In the genomic region with DNA sequence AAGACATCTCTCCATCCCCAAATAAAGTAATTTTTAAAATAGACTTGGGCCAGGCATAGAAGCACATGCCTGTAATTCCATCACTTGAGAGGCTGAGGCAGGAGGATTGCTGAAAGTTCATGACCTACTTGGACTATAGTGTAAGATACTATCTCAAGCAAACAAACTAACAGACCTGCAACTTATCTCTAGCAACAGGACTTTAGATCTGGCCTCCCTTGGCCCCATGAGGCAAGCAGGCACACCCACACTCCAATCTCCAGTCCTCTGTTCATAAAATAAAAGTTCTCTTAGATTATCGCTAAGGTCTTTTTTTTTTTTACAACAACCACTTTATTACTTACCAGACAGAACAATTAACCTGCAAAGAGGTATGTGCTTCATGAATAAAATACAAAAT, we compare ENCODE assay signal across 22 mouse cellular contexts. TPM values are rescaled to one million over a fixed set of nuclear protein-coding genes. Genes with fewer than 3 reads are reported as not detected.
DNase-seq lines count a peak whose midpoint lies in the region; ATAC-seq and TF ChIP-seq lines count a peak whose summit lies in the region.
"Had no signal": no experiment of that assay in that cellular context is flagged by ENCODE, and none has a peak within 500 bp of the region (broad histone marks: within the 10 kb centered on the region; RNA-seq: fewer than 3 reads in every experiment).

No protein-coding gene starts in this region.

- H3K36me3 ChIP-seq in G1E (replicated peaks) = peaks cover 18% of the 10 kb centered on the region
- no peaks in the 10 kb centered on the region for H3K36me3 ChIP-seq in intestine, postnatal 0 days (ENCODE audit: control insufficient read depth, insufficient read depth)
- no peaks in the 10 kb centered on the region for H3K36me3 ChIP-seq in liver, embryonic 12.5 days
- H3K36me3 ChIP-seq: embryonic facial prominence, embryonic 13.5 days; heart, embryonic 12.5 days; hindbrain, embryonic 10.5 days had no signal

- H3K4me2 ChIP-seq in intestine, postnatal 0 days (replicated peaks; ENCODE audit: low read depth) = no peak overlapping the region
- H3K4me2 ChIP-seq in liver, embryonic 12.5 days = peak overlapping the region; percentile 5; the same call in 1 of the 2 replicates
- H3K4me2 ChIP-seq: embryonic facial prominence, embryonic 13.5 days; heart, embryonic 12.5 days; hindbrain, embryonic 14.5 days had no signal

- no peak overlapping the region for H3K27ac ChIP-seq in intestine, postnatal 0 days (ENCODE audit: low read depth, low read length)
- H3K27ac ChIP-seq in liver, embryonic 12.5 days = no peak overlapping the region; the same call in 1 of the 2 replicates
- H3K27ac ChIP-seq: embryonic facial prominence, embryonic 13.5 days; hindbrain, embryonic 10.5 days; hindbrain, embryonic 14.5 days had no signal

- H3K4me3 ChIP-seq in G1E (ENCODE audit: low read depth, low read length) = no peak overlapping the region
- H3K4me3 ChIP-seq in intestine, postnatal 0 days (ENCODE audit: low read depth, low read length) = no peak overlapping the region
- no peak overlapping the region for H3K4me3 ChIP-seq in liver, embryonic 12.5 days
- H3K4me3 ChIP-seq: embryonic facial prominence, embryonic 13.5 days; gastrocnemius, adult 2 months; heart, embryonic 12.5 days; hindbrain, embryonic 10.5 days had no signal

- H3K27me3 ChIP-seq in G1E (ENCODE audit: insufficient read depth, low read length) = no peaks in the 10 kb centered on the region
- H3K27me3 ChIP-seq in intestine, postnatal 0 days (replicated peaks; ENCODE audit: control insufficient read depth, insufficient read depth, low read length) = no peaks in the 10 kb centered on the region
- H3K27me3 ChIP-seq in liver, embryonic 12.5 days (replicated peaks) = no peaks in the 10 kb centered on the region
- H3K27me3 ChIP-seq: embryonic facial prominence, embryonic 13.5 days; heart, embryonic 12.5 days; Patski had no signal

- ATAC-seq in G1E (ENCODE audit: extremely low read depth, insufficient number of reproducible peaks, low FRiP score, poor library complexity, severe bottlenecking) = peak; percentile 54
- ATAC-seq in intestine, postnatal 0 days = peak; percentile 69
- peak; percentile 58; the same call in 1 of the 2 replicates for ATAC-seq in liver, embryonic 12.5 days
- ATAC-seq in megakaryocyte progenitor cell, adult 5-6 weeks (replicated peaks; ENCODE audit: poor library complexity) = peak; percentile 75
- no peak for ATAC-seq in erythroblast, adult 5-6 weeks (replicated peaks; ENCODE audit: low FRiP score, poor library complexity, severe bottlenecking)
- ATAC-seq: activated CD4-positive, CD25-positive, alpha-beta regulatory T cell, adult 4 months; CD4-positive, CD25-positive, alpha-beta regulatory T cell, adult 4 months; forebrain, embryonic 14.5 days; Patski had no signal

- no peak for TF ChIP-seq CTCF in G1E (IDR thresholded peaks at IDR 0.05; ENCODE audit: low read depth, low read length)
- TF ChIP-seq CTCF in intestine, postnatal 0 days (IDR thresholded peaks at IDR 0.05; ENCODE audit: low read depth) = no peak

- WGBS in intestine, postnatal 0 days = 27% methylated on average over 1 of the region's 1 CpGs
- 49% methylated on average over 1 of the region's 1 CpGs for WGBS in liver, embryonic 12.5 days (ENCODE audit: insufficient replicate concordance)

- peaks cover 47% of the 10 kb centered on the region for H3K4me1 ChIP-seq in G1E (ENCODE audit: insufficient read depth, low read depth, low read length)
- no peaks in the 10 kb centered on the region for H3K4me1 ChIP-seq in intestine, postnatal 0 days (replicated peaks; ENCODE audit: control insufficient read depth, insufficient read depth, low read length)
- peaks cover 24% of the 10 kb centered on the region for H3K4me1 ChIP-seq in liver, embryonic 12.5 days
- H3K4me1 ChIP-seq: embryonic facial prominence, embryonic 13.5 days; heart, embryonic 12.5 days; hindbrain, embryonic 10.5 days had no signal

- H3K9me3 ChIP-seq in G1E (replicated peaks) = peaks cover 2% of the 10 kb centered on the region; the same call in 1 of the 2 replicates
- H3K9me3 ChIP-seq in intestine, postnatal 0 days (ENCODE audit: control insufficient read depth) = no peaks in the 10 kb centered on the region
- no peaks in the 10 kb centered on the region for H3K9me3 ChIP-seq in liver, embryonic 12.5 days (replicated peaks)
- H3K9me3 ChIP-seq: embryonic facial prominence, embryonic 13.5 days; heart, embryonic 12.5 days; hindbrain, embryonic 10.5 days had no signal

- DNase-seq in G1E (ENCODE audit: low spot score) = no peak
- DNase-seq in left cerebral cortex, adult 18-20 months (ENCODE audit: low spot score in 2 of 2) = no peak
- no peak for DNase-seq in cerebellum, adult 9-10 months
- no peak for DNase-seq in layer of hippocampus, postnatal 14 days (ENCODE audit: low spot score in 2 of 2)
- DNase-seq: adrenal gland, postnatal 14 days; B cell, adult 2 months; cerebellum, adult 2 months; cerebellum, postnatal 25 days; gastrocnemius, adult 2 months; gastrocnemius, postnatal 25 days had no signal

- no peak overlapping the region for H3K9ac ChIP-seq in intestine, postnatal 0 days (ENCODE audit: low read depth, low read length)
- no peak overlapping the region for H3K9ac ChIP-seq in liver, embryonic 12.5 days
- H3K9ac ChIP-seq: embryonic facial prominence, embryonic 13.5 days; heart, embryonic 12.5 days; hindbrain, embryonic 14.5 days had no signal

RNA-seq across cellular contexts. Expression of a gene that starts 28.6 kb away (rescaled TPM):
- 629 and 697 TPM in 2 replicates for total RNA-seq in G1E (2014; fragmentation: Nextera tagmentation)
- total RNA-seq in G1E (2017) = 167 and 214 TPM in 2 replicates
- polyA plus RNA-seq in G1E (2012) = 69.9 and 77.2 TPM in 2 replicates
- polyA plus RNA-seq in intestine, postnatal 0 days (2015; fragmentation: Nextera tagmentation; extraction: Ambion mirVana) = 114 and 140 TPM in 2 replicates
- polyA plus RNA-seq in liver, embryonic 12.5 days (2016; fragmentation: Nextera tagmentation; extraction: Ambion mirVana) = 108 and 112 TPM in 2 replicates
- 354 and 377 TPM in 2 replicates for total RNA-seq in megakaryocyte progenitor cell, adult 5-6 weeks (2015)
- total RNA-seq in megakaryocyte progenitor cell, adult 5-6 weeks (2017) = 211 and 287 TPM in 2 replicates
- total RNA-seq in left cerebral cortex, adult 18-20 months (2021) = 100 to 1,000 TPM; 271 to 275 TPM
- total RNA-seq in layer of hippocampus, postnatal 14 days (2021) = 100 to 1,000 TPM; 267 to 274 TPM
- 149 and 283 TPM in 2 replicates for total RNA-seq in erythroblast, adult 5-6 weeks (2015; ENCODE audit: low replicate concordance)
- total RNA-seq in erythroblast, adult 5-6 weeks (2017; ENCODE audit: low replicate concordance) = 146 and 152 TPM in 2 replicates

RNA-seq across cellular contexts. Expression of a gene that starts 28.7 kb away (rescaled TPM):
- total RNA-seq in G1E (2014; fragmentation: Nextera tagmentation) (32.9 TPM in 2 replicates), G1E (2017) (4.8 and 5.3 TPM in 2 replicates)
- 2.8 and 2.9 TPM in 2 replicates for polyA plus RNA-seq in G1E (2012)
- 8.3 and 8.9 TPM in 2 replicates for polyA plus RNA-seq in intestine, postnatal 0 days (2015; fragmentation: Nextera tagmentation; extraction: Ambion mirVana)
- polyA plus RNA-seq in liver, embryonic 12.5 days (2016; fragmentation: Nextera tagmentation; extraction: Ambion mirVana) = 7.9 TPM in 2 replicates
- 6.5 and 9.2 TPM in 2 replicates for total RNA-seq in megakaryocyte progenitor cell, adult 5-6 weeks (2015)
- total RNA-seq in megakaryocyte progenitor cell, adult 5-6 weeks (2017) = 2.0 and 2.4 TPM in 2 replicates
- 1 to 10 TPM; 4.7 to 5.7 TPM for total RNA-seq in left cerebral cortex, adult 18-20 months (2021)
- total RNA-seq in layer of hippocampus, postnatal 14 days (2021) = 1 to 10 TPM; 6.6 to 7.1 TPM
- 0.38 and 2.5 TPM in 2 replicates for total RNA-seq in erythroblast, adult 5-6 weeks (2015; ENCODE audit: low replicate concordance)
- 1.1 TPM in 2 replicates for total RNA-seq in erythroblast, adult 5-6 weeks (2017; ENCODE audit: low replicate concordance)

RNA-seq across cellular contexts. Expression of a gene that starts 52.1 kb away (rescaled TPM):
- total RNA-seq in G1E (2014; fragmentation: Nextera tagmentation) (111 and 131 TPM in 2 replicates), G1E (2017) (67.5 and 81.9 TPM in 2 replicates)
- polyA plus RNA-seq in G1E (2012) = 191 and 202 TPM in 2 replicates
- 54.9 and 55.2 TPM in 2 replicates for polyA plus RNA-seq in intestine, postnatal 0 days (2015; fragmentation: Nextera tagmentation; extraction: Ambion mirVana)
- polyA plus RNA-seq in liver, embryonic 12.5 days (2016; fragmentation: Nextera tagmentation; extraction: Ambion mirVana) = 30.6 and 32.3 TPM in 2 replicates
- total RNA-seq in megakaryocyte progenitor cell, adult 5-6 weeks (2015) = 44.5 and 46.9 TPM in 2 replicates
- total RNA-seq in megakaryocyte progenitor cell, adult 5-6 weeks (2017) = 13.6 and 25.4 TPM in 2 replicates
- 10 to 100 TPM; 34.7 to 36.9 TPM for total RNA-seq in left cerebral cortex, adult 18-20 months (2021)
- 10 to 100 TPM; 37.4 to 38.5 TPM for total RNA-seq in layer of hippocampus, postnatal 14 days (2021)
- 1.7 and 9.6 TPM in 2 replicates for total RNA-seq in erythroblast, adult 5-6 weeks (2015; ENCODE audit: low replicate concordance)
- 5.7 and 14.6 TPM in 2 replicates for total RNA-seq in erythroblast, adult 5-6 weeks (2017; ENCODE audit: low replicate concordance)
